Mouse (Mus musculus) heart, postnatal 0 days (tissue): Measurements from ENCODE around the gene Tmem104.

Experiments
- CTCF ChIP-seq: IDR thresholded peaks from 2 replicates; pipeline ENCODE4 v1.5.1; 2016; ENCODE audit warnings: antibody characterized with exemption, control low read depth, low read depth
- EP300 ChIP-seq: IDR thresholded peaks from 2 replicates; pipeline ENCODE4 v1.6.1; 2016; ENCODE audit warnings: antibody characterized with exemption, low read depth

- no peak for TF ChIP-seq CTCF
- TF ChIP-seq EP300: no peak
Observed at GRCm38 (mm10) chr11:115223877-115224276, 36.6 kb downstream of the Tmem104 start.
